Mouse (Mus musculus) forebrain, embryonic 12.5 days (tissue): ENCODE results near the gene Tmem40. TPM values are rescaled to one million over a fixed set of nuclear protein-coding genes. Genes with fewer than 3 reads are reported as not detected.

Experiments
- ATAC-seq: fragments of 200-750 bp; cut with Nextera tagmentation; 2 replicates; pipeline ENCODE4 v1.8.0; 2017; ENCODE audit warnings: moderate TSS enrichment; ENCODE audit not compliant: low FRiP score
- H3K27ac ChIP-seq: fragments of 300-500 bp; sonication (generic); 2 replicates; pipeline ENCODE4 v1.5.1; 2016; ENCODE audit warnings: mild to moderate bottlenecking
- H3K27me3 ChIP-seq: fragments of 300-500 bp; sonication (generic); 2 replicates; pipeline ENCODE4 v1.6.1; 2016; ENCODE audit warnings: mild to moderate bottlenecking
- H3K36me3 ChIP-seq: fragments of 300-500 bp; sonication (generic); replicated peaks from 2 replicates; pipeline ENCODE4 v1.6.1; 2016; ENCODE audit warnings: mild to moderate bottlenecking
- H3K4me1 ChIP-seq: fragments of 300-500 bp; sonication (generic); 2 replicates; pipeline ENCODE4 v1.6.1; 2016
- H3K4me2 ChIP-seq: fragments of 300-500 bp; sonication (generic); 2 replicates; pipeline ENCODE4 v1.6.1; 2016; ENCODE audit warnings: mild to moderate bottlenecking, moderate library complexity
- H3K4me3 ChIP-seq: fragments of 300-500 bp; sonication (generic); replicated peaks from 2 replicates; pipeline ENCODE4 v1.5.1; 2016; ENCODE audit warnings: mild to moderate bottlenecking
- H3K9ac ChIP-seq: fragments of 300-500 bp; sonication (generic); 2 replicates; pipeline ENCODE4 v1.6.1; 2016; ENCODE audit warnings: mild to moderate bottlenecking
- H3K9me3 ChIP-seq: fragments of 300-500 bp; sonication (generic); 2 replicates; pipeline ENCODE4 v1.6.1; 2016
- WGBS: fragments of 180-500 bp; shearing (Covaris S2); methylation state at CpG from one replicate; pipeline ENCODE4 v1.1.7; 2016; 5-methylcytosine and 5-hydroxymethylcytosine counted together
- polyA plus RNA-seq: library from polyadenylated mRNA; unstranded; fragments of >200 nt; fragmentation: Nextera tagmentation; extraction: Ambion mirVana; gene quantifications from 2 replicates; pipeline ENCODE4 v1.2.1, GENCODE M21; 2016

The Tmem40 gene
- polyA plus RNA-seq, 1 experiment from 2014 or later: 0.87 TPM

- peaks cover 29% of the 10 kb centered on the region for H3K4me1 ChIP-seq
- no peak overlapping the region for H3K4me2 ChIP-seq
- WGBS: 67% methylated on average over 4 of the region's 4 CpGs
- H3K9ac ChIP-seq: no peak overlapping the region
- no peak overlapping the region for H3K4me3 ChIP-seq
- H3K36me3 ChIP-seq: no peaks in the 10 kb centered on the region
- H3K27me3 ChIP-seq: no peaks in the 10 kb centered on the region
- no peak overlapping the region for H3K27ac ChIP-seq
- no peak for ATAC-seq
- H3K9me3 ChIP-seq: no peaks in the 10 kb centered on the region
These were observed 1.2 kb downstream of the Tmem40 start for GRCm38 (mm10) chr6:115760982-115761381.

GRCm38 (mm10) chr6:115760137-115760536, 2.1 kb downstream of the Tmem40 start:
- Histone ChIP-seq H3K27ac (no peak overlapping the region), H3K4me3 (no peak overlapping the region), H3K36me3 (no peaks in the 10 kb centered on the region), H3K4me1 (peaks cover 29% of the 10 kb centered on the region), H3K27me3 (no peaks in the 10 kb centered on the region), H3K9ac (no peak overlapping the region), H3K9me3 (no peaks in the 10 kb centered on the region), H3K4me2 (no peak overlapping the region)
- ATAC-seq: no peak
- WGBS: 89% methylated on average over 4 of the region's 4 CpGs

- Histone ChIP-seq H3K4me1 (peaks cover 27% of the 10 kb centered on the region), H3K27ac (no peak overlapping the region)
- ATAC-seq: no peak
These were observed 2.7 kb downstream of the Tmem40 start for GRCm38 (mm10) chr6:115759461-115759860.

GRCm38 (mm10) chr6:115758981-115759435, 3.2 kb downstream of the Tmem40 start:
- no peak overlapping the region for H3K9ac ChIP-seq
- H3K9me3 ChIP-seq: no peaks in the 10 kb centered on the region
- H3K27me3 ChIP-seq: no peaks in the 10 kb centered on the region
- H3K4me2 ChIP-seq: no peak overlapping the region
- H3K4me1 ChIP-seq: peaks cover 23% of the 10 kb centered on the region
- 79% methylated on average over 9 of the region's 9 CpGs for WGBS
- ATAC-seq: no peak
- H3K27ac ChIP-seq: no peak overlapping the region
- no peaks in the 10 kb centered on the region for H3K36me3 ChIP-seq
- H3K4me3 ChIP-seq: no peak overlapping the region

More at GRCm38 (mm10) chr6:115759461-115759860, 2.7 kb downstream of the Tmem40 start:
- H3K9me3 ChIP-seq: no peaks in the 10 kb centered on the region
- 85% methylated on average over 5 of the region's 5 CpGs for WGBS
- H3K4me3 ChIP-seq: no peak overlapping the region
- no peaks in the 10 kb centered on the region for H3K27me3 ChIP-seq
- no peaks in the 10 kb centered on the region for H3K36me3 ChIP-seq
- H3K9ac ChIP-seq: no peak overlapping the region
- H3K4me2 ChIP-seq: no peak overlapping the region

- Histone ChIP-seq H3K27ac (no peak overlapping the region), H3K4me1 (no peaks in the 10 kb centered on the region), H3K4me3 (no peak overlapping the region), H3K36me3 (no peaks in the 10 kb centered on the region), H3K27me3 (no peaks in the 10 kb centered on the region), H3K9me3 (no peaks in the 10 kb centered on the region), H3K4me2 (no peak overlapping the region), H3K9ac (no peak overlapping the region)
- ATAC-seq: no peak
- WGBS: 82% methylated on average over 7 of the region's 7 CpGs
These were observed 6.7 kb downstream of the Tmem40 start for GRCm38 (mm10) chr6:115755536-115755935.

GRCm38 (mm10) chr6:115746326-115746725, 15.9 kb downstream of the Tmem40 start:
- Histone ChIP-seq H3K4me3 (no peak overlapping the region), H3K9me3 (no peaks in the 10 kb centered on the region), H3K27me3 (no peaks in the 10 kb centered on the region), H3K27ac (no peak overlapping the region), H3K36me3 (no peaks in the 10 kb centered on the region), H3K4me2 (no peak overlapping the region), H3K4me1 (peaks cover 2% of the 10 kb centered on the region; the same call in 1 of the 2 replicates), H3K9ac (no peak overlapping the region)
- WGBS: 8% methylated on average over 1 of the region's 1 CpGs
- ATAC-seq: peak; percentile 51; the same call in 1 of the 2 replicates

GRCm38 (mm10) chr6:115743569-115743968, 18.6 kb downstream of the Tmem40 start:
- Histone ChIP-seq H3K27me3 (no peaks in the 10 kb centered on the region), H3K4me1 (peaks cover 2% of the 10 kb centered on the region; the same call in 1 of the 2 replicates), H3K27ac (no peak overlapping the region), H3K9me3 (no peaks in the 10 kb centered on the region), H3K4me2 (no peak overlapping the region), H3K36me3 (no peaks in the 10 kb centered on the region), H3K4me3 (no peak overlapping the region), H3K9ac (no peak overlapping the region)
- WGBS: 13% methylated on average over 1 of the region's 1 CpGs
- ATAC-seq: no peak

GRCm38 (mm10) chr6:115739056-115739455, 23.2 kb downstream of the Tmem40 start:
- 92% methylated on average over 5 of the region's 5 CpGs for WGBS
- H3K9me3 ChIP-seq: no peaks in the 10 kb centered on the region
- no peak overlapping the region for H3K4me2 ChIP-seq
- H3K27ac ChIP-seq: no peak overlapping the region
- H3K4me1 ChIP-seq: no peaks in the 10 kb centered on the region
- no peak overlapping the region for H3K4me3 ChIP-seq
- no peak overlapping the region for H3K9ac ChIP-seq
- no peaks in the 10 kb centered on the region for H3K36me3 ChIP-seq
- no peaks in the 10 kb centered on the region for H3K27me3 ChIP-seq
- no peak for ATAC-seq

- Histone ChIP-seq H3K4me1 (no peaks in the 10 kb centered on the region), H3K9ac (no peak overlapping the region), H3K36me3 (no peaks in the 10 kb centered on the region), H3K27ac (no peak overlapping the region), H3K4me3 (no peak overlapping the region), H3K27me3 (no peaks in the 10 kb centered on the region), H3K4me2 (no peak overlapping the region), H3K9me3 (no peaks in the 10 kb centered on the region)
- ATAC-seq: no peak
- WGBS: 79% methylated on average over 4 of the region's 4 CpGs
These were observed 27.3 kb downstream of the Tmem40 start for GRCm38 (mm10) chr6:115734909-115735308.

GRCm38 (mm10) chr6:115732341-115732928, 29.8 kb downstream of the Tmem40 start:
- no peaks in the 10 kb centered on the region for H3K36me3 ChIP-seq
- no peak overlapping the region for H3K9ac ChIP-seq

GRCm38 (mm10) chr6:115730560-115731342, 31.5 kb downstream of the Tmem40 start:
- H3K9ac ChIP-seq: no peak overlapping the region
- no peaks in the 10 kb centered on the region for H3K27me3 ChIP-seq
- H3K4me3 ChIP-seq: no peak overlapping the region
- no peaks in the 10 kb centered on the region for H3K36me3 ChIP-seq
- H3K4me1 ChIP-seq: no peaks in the 10 kb centered on the region
- no peak overlapping the region for H3K4me2 ChIP-seq
- H3K9me3 ChIP-seq: no peaks in the 10 kb centered on the region
- no peak overlapping the region for H3K27ac ChIP-seq
- WGBS: 80% methylated on average over 20 of the region's 20 CpGs
- ATAC-seq: no peak

More at GRCm38 (mm10) chr6:115732341-115732928, 29.8 kb downstream of the Tmem40 start:
- no peaks in the 10 kb centered on the region for H3K4me1 ChIP-seq
- no peak overlapping the region for H3K4me2 ChIP-seq
- no peaks in the 10 kb centered on the region for H3K27me3 ChIP-seq
- no peak overlapping the region for H3K27ac ChIP-seq
- ATAC-seq: no peak
- 83% methylated on average over 22 of the region's 22 CpGs for WGBS
- no peak overlapping the region for H3K4me3 ChIP-seq
- H3K9me3 ChIP-seq: no peaks in the 10 kb centered on the region

- H3K4me1 ChIP-seq: no peaks in the 10 kb centered on the region
- no peak overlapping the region for H3K4me2 ChIP-seq
- no peak overlapping the region for H3K27ac ChIP-seq
- no peaks in the 10 kb centered on the region; the same call in 1 of the 2 replicates for H3K27me3 ChIP-seq
- no peak overlapping the region for H3K4me3 ChIP-seq
- no peaks in the 10 kb centered on the region for H3K9me3 ChIP-seq
- WGBS: 58% methylated on average over 2 of the region's 2 CpGs
- ATAC-seq: no peak
- no peaks in the 10 kb centered on the region for H3K36me3 ChIP-seq
- no peak overlapping the region for H3K9ac ChIP-seq
These were observed 34.6 kb downstream of the Tmem40 start for GRCm38 (mm10) chr6:115727570-115727969.
